Mouse (Mus musculus) frontal cortex, postnatal 14 days (tissue): Measurements from ENCODE around the gene Lgals4.
"Not testable (repeated sequence)": the region's sequence is repeated elsewhere in the genome, so short reads cannot be mapped to it uniquely, and the experiment has no call there.

Experiments used
- DNase-seq, 2 experiments: peaks; one replicate each; pipeline ENCODE4 v3.0.0; 2022; ENCODE audit warnings: low spot score in 2 of 2

Lgals4 gene

DNA sequence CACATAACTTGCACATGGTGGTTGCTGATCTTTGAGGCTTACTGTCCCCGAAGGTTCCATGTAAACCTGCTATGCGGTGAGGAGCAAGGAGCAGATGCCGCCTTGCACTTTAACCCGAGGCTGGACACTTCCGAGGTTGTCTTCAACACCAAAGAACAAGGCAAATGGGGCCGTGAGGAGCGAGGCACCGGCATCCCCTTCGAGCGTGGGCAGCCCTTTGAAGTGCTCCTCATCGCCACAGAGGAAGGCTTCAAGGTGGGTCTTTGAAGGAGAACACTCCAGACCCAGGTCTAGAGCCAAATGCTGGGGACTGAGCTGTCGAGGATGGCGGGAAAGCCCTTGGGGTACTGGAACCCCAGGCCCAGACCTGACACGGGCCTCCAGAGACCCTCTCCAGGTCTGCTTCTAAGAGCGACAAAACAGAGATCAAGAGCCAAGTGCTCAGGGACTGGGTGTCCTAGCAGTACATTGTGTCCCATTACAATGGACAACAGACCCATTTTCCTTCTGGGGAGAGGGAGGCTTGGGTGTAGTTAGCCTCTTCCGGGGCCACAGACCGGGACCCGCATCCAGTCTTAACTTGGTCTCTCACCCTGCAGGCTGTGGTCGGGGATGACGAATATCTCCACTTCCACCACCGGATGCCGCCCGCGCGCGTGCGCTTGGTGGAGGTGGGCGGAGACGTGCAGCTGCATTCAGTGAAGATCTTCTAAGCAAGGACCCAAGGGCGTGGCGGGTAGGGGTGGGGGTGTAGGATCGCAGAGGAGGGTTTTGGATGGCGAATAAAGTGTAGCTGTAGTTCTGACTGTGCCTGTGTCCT lies 32.0 kb downstream of the Lgals4 start:
- peak; percentile 74 to 75 for DNase-seq

DNA sequence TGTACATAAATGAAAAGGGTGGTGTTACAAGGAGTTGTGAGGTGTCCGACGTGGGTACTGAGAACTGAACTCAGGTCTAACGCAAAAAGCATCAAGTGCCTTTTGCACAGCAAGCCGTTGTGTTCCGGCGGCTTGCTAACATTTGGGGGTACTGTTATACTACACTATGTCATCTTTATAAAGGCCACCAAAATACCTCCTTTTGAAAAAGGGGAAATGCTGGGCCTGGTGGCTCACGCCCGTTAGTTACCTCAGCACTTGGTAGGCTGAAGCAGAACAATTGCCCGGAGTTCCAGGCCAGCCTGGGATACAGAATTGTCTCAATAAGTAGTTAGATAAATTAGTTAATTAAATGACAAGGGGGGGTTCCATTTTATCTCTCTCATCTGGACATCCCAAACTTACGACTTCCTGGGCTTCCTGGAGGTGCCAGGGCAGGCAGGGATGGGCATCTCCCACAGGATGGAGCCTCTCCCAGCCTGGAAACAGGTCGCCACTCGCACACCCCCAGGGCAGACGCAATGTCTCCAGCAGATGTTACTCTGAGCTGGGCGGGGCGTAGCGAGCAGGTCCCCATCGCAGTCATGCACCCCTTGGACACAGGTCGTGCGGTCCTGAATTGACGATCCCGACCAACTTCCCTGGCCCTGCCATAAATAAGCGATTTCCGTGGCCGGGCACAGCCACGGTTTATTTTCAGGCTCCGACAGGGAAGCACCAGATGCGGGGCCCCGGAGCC lies 33.3 kb downstream of the Lgals4 start:
- DNase-seq = no peak

DNA sequence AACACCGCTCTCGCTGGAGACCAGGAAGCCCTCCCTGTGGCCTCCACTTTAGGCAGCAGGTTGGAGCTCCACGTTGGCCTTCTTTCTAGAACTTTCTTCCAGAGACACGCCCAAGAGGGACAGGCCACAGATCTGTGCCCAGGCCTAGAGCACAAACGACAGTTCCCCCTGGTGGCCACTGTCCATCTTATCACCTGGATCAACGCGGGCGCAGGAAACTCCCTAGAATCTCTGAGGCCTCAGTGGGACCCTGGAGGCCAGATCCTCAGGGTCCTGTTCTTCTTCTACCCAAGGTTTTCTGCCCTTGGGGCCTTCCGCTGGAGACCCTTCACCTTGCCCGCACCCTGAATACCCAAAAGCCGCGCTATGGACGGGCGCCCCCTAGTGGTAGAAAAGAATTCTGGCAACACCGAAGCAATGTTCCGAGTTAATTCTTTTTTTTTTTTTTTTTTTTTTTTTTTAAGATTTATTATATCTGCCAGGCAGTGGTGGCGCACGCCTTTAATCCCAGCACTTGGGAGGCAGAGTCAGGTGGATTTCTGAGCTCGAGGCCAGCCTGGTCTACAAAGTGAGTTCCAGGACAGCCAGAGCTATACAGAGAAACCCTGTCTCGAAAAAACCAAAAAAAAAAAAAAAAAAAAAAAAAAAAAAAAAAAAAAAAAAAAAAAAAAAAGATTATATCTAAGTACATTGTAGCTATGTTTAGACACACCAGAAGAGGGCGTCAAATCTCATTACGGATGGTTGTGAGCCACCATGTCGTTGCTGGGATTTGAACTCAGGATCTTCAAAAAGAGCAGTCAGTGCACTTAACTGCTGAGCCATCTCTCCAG lies 34.1 kb downstream of the Lgals4 start:
- DNase-seq = peak in 1 of 2 experiments; percentile 35

DNA sequence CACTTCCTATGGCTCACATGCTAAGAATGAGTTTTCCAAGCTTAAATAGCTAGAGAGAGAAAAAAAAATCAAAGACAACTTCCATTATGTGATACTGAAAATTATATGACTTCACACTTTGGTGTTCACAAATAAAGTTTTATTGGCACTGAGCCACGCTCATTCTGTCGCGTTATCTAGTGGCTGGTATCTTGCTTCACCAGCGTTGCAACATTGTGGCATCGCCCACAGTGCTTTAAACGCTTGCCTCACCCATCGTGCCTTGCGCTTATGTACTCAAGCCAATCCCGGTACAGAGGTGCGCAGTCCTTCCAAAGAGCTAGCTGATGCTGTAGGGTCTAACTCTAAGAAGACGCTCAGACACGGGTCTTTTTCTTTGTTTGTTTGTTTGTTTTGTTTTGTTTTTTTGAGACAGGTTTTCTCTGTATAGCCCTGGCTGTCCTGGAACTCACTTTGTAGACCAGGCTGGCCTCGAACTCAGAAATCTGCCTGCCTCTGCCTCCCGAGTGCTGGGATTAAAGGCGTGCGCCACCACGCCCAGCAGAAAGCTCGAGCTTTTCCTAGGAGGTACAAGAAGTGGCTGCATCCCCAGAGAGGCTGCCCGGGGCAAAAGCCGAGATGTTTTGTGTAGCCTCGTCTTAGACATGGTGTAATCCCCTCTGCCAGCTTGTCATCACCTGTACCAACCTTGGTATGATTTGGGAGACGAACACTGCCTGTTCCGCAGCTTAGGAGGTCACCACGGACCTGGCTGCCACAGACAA lies 37.4 kb downstream of the Lgals4 start:
- no peak for DNase-seq

DNA sequence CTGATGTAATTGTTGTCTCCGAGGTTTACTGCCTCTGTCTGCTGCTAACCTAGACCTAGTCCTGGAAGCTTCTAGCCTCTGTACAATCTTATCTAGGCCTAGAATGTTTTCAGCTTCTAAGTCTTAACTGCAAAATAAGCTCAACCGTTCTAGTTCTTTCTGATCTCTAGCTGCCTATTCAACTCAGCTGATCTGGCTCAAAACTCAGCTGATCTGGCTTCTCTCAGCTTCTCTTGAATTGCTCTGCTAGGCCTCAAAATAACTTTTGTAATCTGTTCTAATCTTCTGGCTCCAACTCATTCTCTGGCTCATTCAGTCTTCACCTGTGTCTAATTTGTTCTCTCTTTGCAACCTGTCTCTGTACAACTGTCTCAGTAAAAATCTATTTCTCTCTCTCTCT lies 40.9 kb downstream of the Lgals4 start:
- DNase-seq = no peak

DNA sequence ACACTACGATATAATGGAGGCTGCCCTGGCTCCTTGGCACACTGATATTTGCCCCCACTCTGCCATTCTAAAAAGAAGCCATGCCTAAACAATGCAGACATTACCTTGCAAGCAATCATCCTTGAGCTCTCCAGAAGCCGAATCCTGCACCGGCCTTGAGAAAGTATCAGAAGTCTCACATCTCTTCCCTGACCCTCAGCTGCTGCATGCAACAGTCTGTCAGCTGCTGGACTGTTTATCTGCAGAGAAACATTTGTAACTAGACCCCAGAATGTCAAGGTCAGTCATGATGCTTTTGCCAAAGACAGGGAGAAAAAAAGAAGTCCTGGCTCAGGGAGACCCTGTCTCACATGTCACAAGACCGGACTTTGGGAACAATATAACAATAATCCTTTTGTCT lies 42.4 kb downstream of the Lgals4 start:
- DNase-seq = no peak

DNA sequence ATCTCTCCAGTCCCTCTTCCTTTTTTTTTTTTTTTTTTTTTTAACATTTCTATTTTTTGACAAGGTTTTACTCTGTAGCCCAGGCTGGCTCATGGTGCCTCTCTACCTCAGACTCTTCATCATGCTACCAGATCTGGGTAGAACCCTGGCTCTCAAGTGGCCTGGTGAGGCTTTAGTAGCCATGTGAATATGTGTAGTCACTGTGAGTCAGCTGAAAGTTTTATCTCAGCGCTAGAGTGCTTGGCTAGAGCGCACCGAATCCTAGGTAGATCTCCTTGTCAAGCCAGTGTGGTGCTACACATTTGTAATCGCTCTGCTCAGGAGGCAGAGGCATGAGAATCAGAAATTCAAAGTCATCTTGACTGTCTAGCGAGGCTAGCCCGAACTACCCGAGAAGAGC lies 43.5 kb downstream of the Lgals4 start:
- DNase-seq = no peak

DNA sequence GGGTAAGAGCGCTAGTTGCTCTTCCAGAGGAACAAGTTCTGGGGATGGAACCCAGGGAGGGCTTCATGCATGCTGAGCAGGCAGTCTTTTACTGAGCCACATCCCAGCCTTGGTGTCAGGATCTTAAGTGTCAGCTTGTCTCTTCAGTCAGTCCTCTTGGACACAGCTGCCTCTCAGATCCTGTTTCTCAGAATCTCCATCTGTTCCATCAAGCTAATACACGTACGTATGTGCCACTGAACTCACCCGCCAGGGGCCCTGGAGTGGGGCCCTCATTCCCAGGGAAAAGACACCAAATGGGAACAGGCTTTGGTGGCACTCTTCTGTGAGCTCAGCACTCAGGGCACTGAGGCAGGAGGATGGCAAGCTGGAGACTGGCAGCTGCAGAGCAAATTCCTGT lies 44.2 kb downstream of the Lgals4 start:
- no peak for DNase-seq

DNA sequence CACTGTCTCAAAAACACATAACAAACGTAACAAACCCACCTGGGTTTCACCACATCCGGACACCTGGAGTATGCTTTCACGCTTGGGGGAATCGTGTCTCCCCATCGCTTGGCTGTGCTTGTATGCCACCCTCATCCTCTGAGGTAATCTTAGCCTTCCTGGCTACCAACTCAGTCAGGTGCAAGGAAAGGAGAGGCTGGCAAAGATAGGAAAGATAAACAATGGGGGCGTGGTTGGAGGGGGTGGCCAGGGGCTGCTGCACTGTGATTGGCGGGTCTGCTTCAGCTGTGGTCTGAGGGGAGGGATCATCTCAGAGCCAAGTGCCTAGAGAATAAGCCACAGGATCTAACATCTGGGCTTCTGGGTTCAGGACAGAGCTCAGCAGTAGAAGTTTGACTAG lies 46.0 kb downstream of the Lgals4 start:
- DNase-seq = no peak

DNA sequence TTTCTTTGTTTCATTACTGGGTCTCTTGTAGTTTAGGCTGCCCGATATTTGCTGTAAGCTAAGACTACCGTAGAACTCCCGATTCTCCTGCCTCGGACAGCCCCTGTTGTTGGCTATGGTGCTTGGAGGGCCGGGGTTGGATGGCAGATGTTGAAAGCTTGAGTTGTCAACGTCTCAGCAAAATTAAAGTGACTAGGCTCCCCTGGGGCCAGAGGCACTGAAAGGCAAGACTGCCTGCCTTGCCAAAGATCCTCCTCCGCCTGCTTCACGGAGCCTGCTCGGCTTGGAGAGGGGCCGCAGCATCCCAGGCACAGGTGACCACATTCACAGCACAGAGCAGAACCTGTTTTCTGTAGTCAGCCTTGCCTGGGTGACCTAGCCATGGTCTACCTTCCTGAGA lies 46.9 kb downstream of the Lgals4 start:
- DNase-seq = no peak

DNA sequence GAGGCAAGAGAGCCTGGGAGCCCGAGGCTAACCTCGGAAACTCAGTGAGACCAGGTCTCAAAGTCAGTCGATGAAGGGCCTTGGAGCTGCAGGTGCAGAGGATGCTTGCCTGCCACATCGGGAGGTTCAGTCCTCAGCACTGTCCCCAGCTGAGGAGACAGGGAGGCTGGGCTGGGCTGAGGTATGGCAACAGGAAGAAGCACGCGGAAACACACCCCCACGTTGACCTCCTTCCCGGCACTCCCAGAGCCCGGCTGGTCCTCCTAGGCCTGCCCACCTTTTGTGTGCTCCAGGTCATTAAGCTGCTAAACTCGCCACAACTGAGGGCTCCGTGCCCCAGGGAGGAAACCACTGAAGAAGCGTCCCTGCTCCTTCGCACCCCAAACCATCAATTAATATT lies 47.5 kb downstream of the Lgals4 start, which contains the start of gene Capn12:
Gene Capn12 (plus strand): TSS at position 224 of the 400 bp plus-strand sequence.
- DNase-seq = no peak

DNA sequence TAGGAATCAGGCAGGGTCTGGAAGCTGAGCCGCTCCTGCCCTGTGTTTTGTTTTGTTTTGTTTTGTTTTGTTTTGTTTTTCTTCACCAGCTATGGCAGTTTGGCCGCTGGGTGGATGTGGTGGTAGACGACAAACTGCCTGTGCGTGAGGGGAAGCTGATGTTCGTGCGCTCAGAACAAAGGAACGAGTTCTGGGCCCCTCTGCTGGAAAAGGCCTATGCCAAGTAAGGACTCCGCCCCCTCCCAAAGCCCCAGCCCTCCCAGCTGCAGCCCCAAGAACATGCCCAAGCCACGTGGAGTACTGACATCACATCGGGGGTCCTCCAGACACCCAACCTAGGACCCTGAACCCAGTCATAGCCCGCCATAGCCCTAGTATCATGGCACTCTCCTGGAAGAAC lies 49.4 kb downstream of the Lgals4 start:
- no peak for DNase-seq

DNA sequence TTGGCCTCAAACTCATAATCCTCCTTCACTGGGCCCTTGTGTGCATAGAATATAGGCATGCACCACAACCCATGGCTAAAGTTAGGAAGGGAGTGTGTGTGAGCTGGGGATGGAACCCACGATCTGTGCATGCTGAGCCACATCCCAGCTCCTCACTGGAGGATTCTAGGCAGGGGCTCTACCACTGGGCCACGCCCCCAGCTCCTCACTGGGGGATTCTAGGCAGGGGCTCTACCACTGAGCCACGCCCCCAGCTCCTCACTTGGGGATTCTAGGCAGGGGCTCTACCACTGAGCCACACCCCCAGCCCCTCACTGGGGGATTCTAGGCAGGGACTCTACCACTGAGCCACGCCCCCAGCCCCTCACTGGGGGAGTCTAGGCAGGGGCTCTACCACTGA lies 50.0 kb downstream of the Lgals4 start:
- DNase-seq = not testable (repeated sequence)

DNA sequence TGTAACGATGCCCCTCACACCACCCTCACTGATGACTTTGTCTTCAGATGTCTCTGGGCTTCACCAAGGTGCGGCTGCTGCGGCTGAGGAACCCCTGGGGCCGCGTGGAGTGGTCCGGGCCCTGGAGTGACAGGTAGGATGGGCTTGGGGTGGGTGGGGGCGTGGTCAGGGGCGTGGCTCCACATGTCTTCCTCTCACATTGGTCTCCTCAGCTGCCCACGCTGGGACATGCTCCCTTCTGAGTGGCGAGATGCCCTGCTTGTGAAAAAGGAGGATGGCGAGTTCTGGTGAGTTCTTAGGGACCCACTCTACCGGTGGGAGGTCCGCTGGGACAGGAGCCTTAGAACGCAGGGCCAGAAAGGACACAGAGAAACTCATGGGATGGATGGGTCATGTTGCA lies 52.8 kb downstream of the Lgals4 start:
- no peak for DNase-seq

DNA sequence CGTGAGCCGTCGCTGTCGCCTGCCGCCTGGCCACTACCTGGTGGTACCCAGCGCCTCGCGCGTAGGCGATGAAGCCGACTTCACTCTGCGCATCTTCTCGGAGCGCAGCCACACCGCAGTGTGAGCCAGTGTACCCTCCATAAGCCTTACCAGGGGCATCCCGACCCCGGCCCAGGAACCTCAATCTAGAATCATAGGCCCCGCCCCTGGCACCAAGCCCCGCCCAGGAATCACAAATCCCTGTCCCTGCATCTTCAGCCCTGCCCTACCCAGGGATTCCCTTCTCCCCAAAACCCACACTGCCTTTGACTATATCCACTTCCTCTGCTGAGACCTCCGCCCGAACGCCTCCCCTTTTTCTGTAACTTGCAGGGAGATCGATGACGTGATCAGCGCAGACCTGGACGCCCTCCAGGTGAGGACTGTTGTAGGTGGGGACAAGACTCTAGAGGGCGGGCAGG lies 55.1 kb downstream of the Lgals4 start:
- no peak for DNase-seq
